Comparison of ENCODE assay signal across 20 mouse cellular contexts in the genomic region with DNA sequence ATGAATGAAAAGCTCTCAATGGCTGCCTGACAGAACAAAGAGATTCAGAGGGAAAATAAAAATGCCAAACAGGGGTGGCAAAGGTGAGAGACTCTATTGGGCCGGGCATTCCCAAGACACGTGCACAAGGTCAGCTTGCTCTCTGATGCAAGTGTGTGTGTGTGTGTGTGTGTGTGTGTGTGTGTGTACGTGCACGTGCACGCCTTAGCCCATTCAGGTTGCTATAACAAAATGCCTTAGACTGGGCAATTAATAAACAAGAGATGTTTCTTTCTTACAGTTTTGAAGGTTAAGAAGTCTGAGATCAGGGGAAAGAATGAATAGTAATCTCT. TPM values are rescaled to one million over a fixed set of nuclear protein-coding genes. Genes with fewer than 3 reads are reported as not detected.
DNase-seq lines count a peak whose midpoint lies in the region; ATAC-seq and TF ChIP-seq lines count a peak whose summit lies in the region.
"Had no signal": no experiment of that assay in that cellular context is flagged by ENCODE, and none has a peak within 500 bp of the region (broad histone marks: within the 10 kb centered on the region; RNA-seq: fewer than 3 reads in every experiment).

No protein-coding gene starts in this region.

- H3K9me3 ChIP-seq in forebrain, embryonic 13.5 days (replicated peaks), result no peaks in the 10 kb centered on the region
- no peaks in the 10 kb centered on the region for H3K9me3 ChIP-seq in forebrain, embryonic 11.5 days (ENCODE audit: control insufficient read depth, low read length)
- no peaks in the 10 kb centered on the region for H3K9me3 ChIP-seq in forebrain, postnatal 0 days (ENCODE audit: low read length)
- H3K9me3 ChIP-seq in hindbrain, postnatal 0 days (ENCODE audit: low read length), result no peaks in the 10 kb centered on the region
- H3K9me3 ChIP-seq in midbrain, embryonic 16.5 days (replicated peaks; ENCODE audit: control insufficient read depth, low read length, poor library complexity, severe bottlenecking), result no peaks in the 10 kb centered on the region
- H3K9me3 ChIP-seq: heart, embryonic 10.5 days; kidney, embryonic 15.5 days; limb, embryonic 15.5 days had no signal

- H3K27ac ChIP-seq in forebrain, embryonic 13.5 days, result peak overlapping the region; percentile 48; the same call in 1 of the 2 replicates
- no peak overlapping the region for H3K27ac ChIP-seq in forebrain, embryonic 11.5 days (ENCODE audit: low read depth, low read length)
- peak overlapping the region; percentile 83 for H3K27ac ChIP-seq in forebrain, postnatal 0 days (ENCODE audit: low read depth, low read length)
- H3K27ac ChIP-seq in hindbrain, postnatal 0 days, result peak overlapping the region; percentile 64
- peak overlapping the region; percentile 83 for H3K27ac ChIP-seq in midbrain, embryonic 16.5 days (ENCODE audit: low read length)
- H3K27ac ChIP-seq: heart, embryonic 10.5 days; kidney, embryonic 15.5 days; limb, embryonic 15.5 days had no signal

- no peak for TF ChIP-seq CTCF in forebrain, postnatal 0 days (IDR thresholded peaks at IDR 0.05; ENCODE audit: low read depth)
- TF ChIP-seq CTCF in hindbrain, postnatal 0 days (IDR thresholded peaks at IDR 0.05; ENCODE audit: low read depth), result no peak

- H3K4me3 ChIP-seq in forebrain, embryonic 13.5 days, result no peak overlapping the region
- no peak overlapping the region for H3K4me3 ChIP-seq in forebrain, embryonic 11.5 days (ENCODE audit: low read depth, low read length)
- no peak overlapping the region for H3K4me3 ChIP-seq in forebrain, postnatal 0 days (ENCODE audit: low read depth, low read length)
- H3K4me3 ChIP-seq in hindbrain, postnatal 0 days (ENCODE audit: low read length), result no peak overlapping the region
- H3K4me3 ChIP-seq in midbrain, embryonic 16.5 days (ENCODE audit: low read depth, low read length), result no peak overlapping the region
- H3K4me3 ChIP-seq: heart, embryonic 10.5 days; kidney, embryonic 15.5 days; limb, embryonic 15.5 days had no signal

- 53% methylated on average over 5 of the region's 5 CpGs for WGBS in forebrain, embryonic 13.5 days
- 64% methylated on average over 5 of the region's 5 CpGs for WGBS in forebrain, embryonic 11.5 days
- 52% methylated on average over 5 of the region's 5 CpGs for WGBS in forebrain, postnatal 0 days
- 68% methylated on average over 5 of the region's 5 CpGs for WGBS in hindbrain, postnatal 0 days
- 42% methylated on average over 5 of the region's 5 CpGs for WGBS in midbrain, embryonic 16.5 days

- peaks cover 11% of the 10 kb centered on the region for H3K4me1 ChIP-seq in forebrain, embryonic 13.5 days
- no peaks in the 10 kb centered on the region for H3K4me1 ChIP-seq in forebrain, embryonic 11.5 days (replicated peaks; ENCODE audit: control insufficient read depth, insufficient read depth, low read length)
- H3K4me1 ChIP-seq in forebrain, postnatal 0 days (ENCODE audit: insufficient read depth), result no peaks in the 10 kb centered on the region
- no peaks in the 10 kb centered on the region for H3K4me1 ChIP-seq in hindbrain, postnatal 0 days (ENCODE audit: insufficient read depth, low read length)
- H3K4me1 ChIP-seq in midbrain, embryonic 16.5 days (ENCODE audit: control insufficient read depth, insufficient read depth, low read length), result peaks cover 4% of the 10 kb centered on the region; the same call in 1 of the 2 replicates
- H3K4me1 ChIP-seq: kidney, embryonic 15.5 days had no signal

- 0 out of 2 replicates have a peak, but pooled peaks have one; percentile 30 for ATAC-seq in forebrain, embryonic 13.5 days
- no peak for ATAC-seq in forebrain, embryonic 11.5 days (replicated peaks; ENCODE audit: low FRiP score)
- ATAC-seq in forebrain, postnatal 0 days, result peak; percentile 36; the same call in 1 of the 2 replicates
- no peak for ATAC-seq in hindbrain, postnatal 0 days
- 0 out of 2 replicates have a peak, but pooled peaks have one; percentile 52 for ATAC-seq in midbrain, embryonic 16.5 days
- ATAC-seq: liver, postnatal 0 days had no signal

- H3K36me3 ChIP-seq in forebrain, embryonic 13.5 days (ENCODE audit: poor library complexity, severe bottlenecking), result no peaks in the 10 kb centered on the region
- no peaks in the 10 kb centered on the region for H3K36me3 ChIP-seq in forebrain, embryonic 11.5 days (ENCODE audit: control insufficient read depth, insufficient read depth, low read length)
- H3K36me3 ChIP-seq in forebrain, postnatal 0 days (ENCODE audit: insufficient read depth), result no peaks in the 10 kb centered on the region
- no peaks in the 10 kb centered on the region for H3K36me3 ChIP-seq in hindbrain, postnatal 0 days (ENCODE audit: insufficient read depth, low read length)
- H3K36me3 ChIP-seq in midbrain, embryonic 16.5 days (ENCODE audit: control insufficient read depth, insufficient read depth, low read length), result no peaks in the 10 kb centered on the region
- H3K36me3 ChIP-seq: heart, embryonic 10.5 days; kidney, embryonic 15.5 days; limb, embryonic 15.5 days had no signal

- H3K4me2 ChIP-seq in forebrain, embryonic 13.5 days, result no peak overlapping the region
- H3K4me2 ChIP-seq in forebrain, embryonic 11.5 days (ENCODE audit: low read depth, low read length, severe bottlenecking), result no peak overlapping the region
- H3K4me2 ChIP-seq in forebrain, postnatal 0 days (ENCODE audit: low read depth), result no peak overlapping the region
- no peak overlapping the region for H3K4me2 ChIP-seq in hindbrain, postnatal 0 days (ENCODE audit: low read depth, low read length)
- H3K4me2 ChIP-seq in midbrain, embryonic 16.5 days (ENCODE audit: low read length), result 0 out of 2 replicates have a peak overlapping the region, but pooled peaks have one; percentile 0
- H3K4me2 ChIP-seq: kidney, embryonic 15.5 days; limb, embryonic 15.5 days had no signal

- no peak for DNase-seq in forebrain, embryonic 11.5 days (ENCODE audit: low spot score)
- DNase-seq in forebrain, postnatal 0 days, result no peak
- no peak for DNase-seq in hindbrain, postnatal 0 days (ENCODE audit: low spot score)
- DNase-seq in layer of hippocampus, postnatal 14 days (ENCODE audit: low spot score in 2 of 2), result no peak
- no peak for DNase-seq in layer of hippocampus, adult 8-10 months (ENCODE audit: low spot score in 2 of 2)
- DNase-seq in gastrocnemius, adult 8-10 months (ENCODE audit: low spot score in 2 of 2), result no peak
- DNase-seq: adrenal gland, adult 2 months; cerebellum, adult 11 months; cerebellum, postnatal 14 days; gastrocnemius, postnatal 14 days; heart, postnatal 14 days; liver, postnatal 0 days; lung, postnatal 14 days; thymus, postnatal 25 days had no signal

- no peaks in the 10 kb centered on the region for H3K27me3 ChIP-seq in forebrain, embryonic 13.5 days
- no peaks in the 10 kb centered on the region for H3K27me3 ChIP-seq in forebrain, embryonic 11.5 days (ENCODE audit: control insufficient read depth, insufficient read depth, low read length)
- no peaks in the 10 kb centered on the region for H3K27me3 ChIP-seq in forebrain, postnatal 0 days (ENCODE audit: insufficient read depth, low read length)
- H3K27me3 ChIP-seq in hindbrain, postnatal 0 days (ENCODE audit: insufficient read depth, low read length), result no peaks in the 10 kb centered on the region
- H3K27me3 ChIP-seq in midbrain, embryonic 16.5 days (ENCODE audit: control insufficient read depth, insufficient read depth, low read depth, low read length), result no peaks in the 10 kb centered on the region
- H3K27me3 ChIP-seq: kidney, embryonic 15.5 days; limb, embryonic 15.5 days had no signal

- no peak overlapping the region for H3K9ac ChIP-seq in forebrain, embryonic 13.5 days
- no peak overlapping the region for H3K9ac ChIP-seq in forebrain, embryonic 11.5 days (ENCODE audit: low read length)
- no peak overlapping the region for H3K9ac ChIP-seq in forebrain, postnatal 0 days
- no peak overlapping the region for H3K9ac ChIP-seq in hindbrain, postnatal 0 days (replicated peaks; ENCODE audit: low read length)
- no peak overlapping the region; the same call in 1 of the 2 replicates for H3K9ac ChIP-seq in midbrain, embryonic 16.5 days (ENCODE audit: low read depth, low read length)
- H3K9ac ChIP-seq: kidney, embryonic 15.5 days; limb, embryonic 15.5 days; liver, postnatal 0 days had no signal

RNA-seq across cellular contexts. Expression of gene Slc4a3, which starts 36.5 kb away (rescaled TPM):
- polyA plus RNA-seq in forebrain, embryonic 13.5 days (2015; fragmentation: Nextera tagmentation; extraction: Ambion mirVana), result 20.9 and 25.3 TPM in 2 replicates
- polyA plus RNA-seq in forebrain, embryonic 11.5 days (2014; fragmentation: Nextera tagmentation; extraction: Ambion mirVana), result 13.3 and 15.7 TPM in 2 replicates
- 101 and 120 TPM in 2 replicates for total RNA-seq in forebrain, postnatal 0 days (2014; rRNA removed)
- 56.0 and 73.0 TPM in 2 replicates for polyA plus RNA-seq in forebrain, postnatal 0 days (2015; fragmentation: Nextera tagmentation; extraction: Ambion mirVana)
- total RNA-seq in hindbrain, postnatal 0 days (2014; rRNA removed), result 191 and 194 TPM in 2 replicates
- 90.0 and 96.4 TPM in 2 replicates for polyA plus RNA-seq in hindbrain, postnatal 0 days (2015; fragmentation: Nextera tagmentation; extraction: Ambion mirVana)
- polyA plus RNA-seq in midbrain, embryonic 16.5 days (2015; fragmentation: Nextera tagmentation; extraction: Ambion mirVana), result 78.6 and 83.0 TPM in 2 replicates
- 100 to 1,000 TPM; 120 to 141 TPM for total RNA-seq in layer of hippocampus, postnatal 14 days (2021)
- total RNA-seq in layer of hippocampus, adult 8-10 months (2022), result 100 to 1,000 TPM; 110 to 153 (median 129) TPM
- total RNA-seq in gastrocnemius, adult 8-10 months (2022), result 1 to 10 TPM; 4.8 to 9.8 (median 7.4) TPM
- total RNA-seq: megakaryocyte-erythroid progenitor cell, adult 5-6 weeks had no signal

Comparison
In these comparisons a context has a peak if more than half of its experiments do, and no peak if none do; other contexts are left out.
1. ATAC-seq: peak in forebrain, embryonic 13.5 days (single experiment), forebrain, postnatal 0 days (single experiment) and midbrain, embryonic 16.5 days (single experiment); none in forebrain, embryonic 11.5 days (single experiment) and hindbrain, postnatal 0 days (single experiment).